Mouse (Mus musculus) frontal cortex, postnatal 10 days (tissue): ENCODE measurements around the gene Zbtb42.

Experiments used
- DNase-seq, 2 experiments: peaks; one replicate each; pipeline ENCODE4 v3.0.0; 2022; ENCODE audit warnings: low spot score in 2 of 2, mixed read lengths in 1 of 2

Zbtb42 gene

DNA sequence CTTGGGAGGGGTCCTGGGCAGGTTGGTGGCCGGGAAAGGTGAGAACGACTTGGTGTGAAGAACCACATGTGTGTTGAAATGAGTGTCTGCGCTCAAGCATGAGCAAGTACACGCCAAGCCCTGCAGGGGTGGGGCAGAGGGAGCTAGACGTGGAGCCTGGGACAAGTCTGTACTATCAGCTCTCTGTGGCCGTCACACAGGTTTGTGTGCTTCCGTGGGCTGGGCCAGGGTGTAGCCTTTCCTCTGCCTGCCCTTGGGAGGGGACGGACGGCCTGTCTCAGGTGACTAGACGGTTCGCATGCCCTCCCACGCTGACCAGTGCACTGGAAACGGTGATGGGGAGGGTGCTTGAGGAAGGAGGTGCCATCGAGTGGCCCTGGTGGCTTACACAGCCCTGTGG is 52.2 kb downstream of the Zbtb42 start:
- DNase-seq: no peak
